Mouse (Mus musculus) kidney, postnatal 10 days (tissue): ENCODE results near the gene Nell2.
A peak's percentile ranks its signal among the peaks of the same experiment; 100 is the strongest.
"Not testable (repeated sequence)": the region's sequence is repeated elsewhere in the genome, so short reads cannot be mapped to it uniquely, and the experiment has no call there.

ENCODE experiments used
- DNase-seq: peaks from one replicate; pipeline ENCODE4 v3.0.0; 2021; ENCODE audit warnings: mixed read lengths

Gene Nell2

GRCm38 (mm10) chr15:95333229-95333628 is 195.1 kb downstream of the Nell2 start:
- no peak for DNase-seq

GRCm38 (mm10) chr15:95330926-95331325 is 197.4 kb downstream of the Nell2 start:
- DNase-seq: no peak

DNA sequence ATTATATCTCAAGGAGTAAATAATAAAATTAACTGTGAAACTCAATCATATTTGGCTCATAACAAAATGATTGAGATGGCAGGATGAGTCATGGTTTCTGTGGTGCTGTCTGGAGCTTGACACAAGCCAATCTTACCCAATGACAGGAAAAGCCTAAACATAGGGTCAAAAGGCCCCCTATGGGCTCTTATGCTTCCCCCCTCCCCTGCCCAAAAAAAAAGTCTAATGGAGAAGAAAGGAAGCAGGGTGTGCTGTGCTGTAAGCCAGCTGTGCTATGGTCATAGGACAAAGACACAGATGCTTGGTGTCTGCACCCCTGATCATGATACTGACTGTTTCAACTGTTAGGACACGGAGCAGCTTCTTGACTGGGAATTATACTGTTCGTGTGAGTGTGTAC is 205.6 kb downstream of the Nell2 start:
- no peak for DNase-seq

DNA sequence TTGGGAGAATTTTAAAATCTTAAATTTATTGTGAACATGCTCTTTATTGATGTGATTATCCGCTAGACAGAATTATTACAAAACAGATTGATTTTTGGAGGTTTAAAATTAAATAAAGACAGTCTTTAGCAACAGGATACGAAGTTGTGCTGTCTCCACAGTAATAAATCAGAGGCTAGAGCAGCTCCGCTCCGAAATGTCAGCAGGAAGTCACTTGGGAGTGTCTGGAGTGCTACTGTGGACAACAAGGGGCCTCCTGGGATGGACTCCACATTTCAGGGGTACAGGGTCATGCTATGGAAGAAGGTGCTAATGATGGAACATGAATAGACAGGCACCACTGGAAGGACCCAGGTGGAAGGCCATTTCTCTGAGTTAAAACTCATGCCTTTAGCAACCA is 211.7 kb downstream of the Nell2 start:
- no peak for DNase-seq

GRCm38 (mm10) chr15:95314808-95315145 is 213.6 kb downstream of the Nell2 start:
- no peak for DNase-seq

- peak; percentile 43 for DNase-seq
Observed at GRCm38 (mm10) chr15:95314121-95314807, 214.1 kb downstream of the Nell2 start.

DNA sequence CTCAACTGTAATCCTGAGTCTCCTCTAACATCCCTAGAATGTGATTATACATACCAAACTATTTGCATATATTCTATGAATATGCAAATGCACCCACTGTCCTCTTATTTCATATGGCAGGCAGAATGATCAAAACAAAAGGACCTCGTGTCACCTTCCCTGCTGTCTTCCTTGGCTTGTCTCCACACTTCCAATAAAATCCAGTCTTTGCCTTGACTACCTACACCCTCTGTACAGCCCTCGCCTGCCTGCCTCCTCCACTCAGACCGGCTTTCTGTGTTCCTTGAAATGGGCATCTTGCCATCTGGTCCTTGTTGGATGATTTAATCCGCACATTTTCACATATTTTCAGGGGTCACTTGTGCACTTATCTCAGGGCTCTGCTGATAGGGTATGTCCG is 215.1 kb downstream of the Nell2 start:
- DNase-seq: no peak

DNA sequence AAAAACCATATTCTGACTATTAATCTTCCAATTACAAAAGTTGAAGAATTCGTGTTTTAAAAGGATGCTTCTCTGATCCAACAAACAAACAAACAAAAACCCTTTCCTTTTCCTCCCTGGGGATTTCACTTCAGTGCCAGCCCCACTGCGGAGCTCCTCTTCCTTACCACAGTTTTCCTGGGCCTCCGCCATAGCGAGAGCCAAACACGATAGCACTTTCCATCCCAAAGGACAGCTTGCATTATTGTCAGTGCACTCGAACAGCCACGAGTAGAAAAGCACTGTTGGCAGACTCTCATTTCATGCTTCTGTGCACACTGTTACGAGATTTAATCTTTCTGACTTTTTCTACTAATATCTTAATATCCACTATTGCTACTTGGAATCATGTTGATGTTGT is 224.3 kb downstream of the Nell2 start:
- DNase-seq: no peak

DNA sequence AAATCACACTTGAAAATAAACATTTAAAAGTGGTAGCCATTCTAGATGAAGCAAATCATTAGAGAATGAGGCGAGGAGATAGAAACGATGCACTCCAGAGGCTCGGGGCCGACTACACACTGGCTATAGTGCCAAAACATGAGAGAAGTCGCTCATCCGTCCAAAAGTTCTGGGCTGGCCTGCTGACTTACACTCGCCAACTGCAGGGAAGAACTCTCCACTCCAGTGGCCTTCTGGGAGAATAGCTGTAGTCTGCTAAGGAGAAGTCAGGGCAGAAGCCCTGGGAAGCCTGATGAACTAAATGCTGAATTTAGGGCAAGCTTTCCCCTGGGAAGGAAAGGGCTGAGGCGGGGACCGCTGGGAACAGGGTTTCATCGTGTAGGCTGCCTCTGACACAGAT is 231.8 kb downstream of the Nell2 start:
- no peak for DNase-seq

DNA sequence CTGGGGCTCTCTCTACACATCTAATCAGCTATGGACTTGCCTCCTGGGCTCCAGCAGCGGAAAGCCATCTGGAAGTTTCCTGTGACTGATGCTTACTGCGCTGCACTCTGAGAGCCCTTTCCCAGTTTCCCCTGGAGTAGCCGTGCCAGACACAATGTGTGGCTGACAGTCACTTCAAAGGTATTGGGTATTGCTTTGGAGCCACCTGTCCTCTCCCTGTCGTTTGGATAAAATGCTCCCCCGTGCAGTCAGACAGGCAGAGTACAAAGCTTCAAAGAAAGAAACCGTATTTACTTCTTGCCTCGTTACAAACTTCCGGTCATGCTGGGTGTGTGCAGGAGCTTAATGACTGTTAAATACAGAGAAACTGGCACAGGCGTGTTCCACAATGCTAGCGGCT is 239.3 kb downstream of the Nell2 start:
- no peak for DNase-seq

- peak; percentile 23 for DNase-seq
Observed at GRCm38 (mm10) chr15:95285199-95285598, 243.2 kb downstream of the Nell2 start.

GRCm38 (mm10) chr15:95280986-95281385 is 247.4 kb downstream of the Nell2 start:
- DNase-seq: no peak

DNA sequence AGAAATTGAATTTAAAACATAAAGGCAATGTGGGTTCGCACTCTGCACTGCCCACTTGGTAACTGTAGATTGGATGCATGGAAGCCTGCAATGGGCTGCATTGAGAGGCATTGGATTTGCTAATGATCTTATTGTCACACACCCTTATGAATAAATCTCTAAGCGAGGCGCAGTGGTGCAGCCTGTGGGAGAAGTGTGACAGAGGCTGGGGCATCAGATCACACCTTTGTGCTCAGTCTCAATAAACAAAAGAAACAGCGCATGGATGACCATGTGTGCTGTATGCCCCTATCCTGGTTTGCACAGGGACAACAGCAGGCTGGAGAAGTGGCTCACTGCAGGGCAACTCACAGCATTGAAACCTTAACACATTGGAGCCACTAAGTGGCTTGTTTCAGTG is 250.4 kb downstream of the Nell2 start:
- no peak for DNase-seq

GRCm38 (mm10) chr15:95276556-95276955 is 251.8 kb downstream of the Nell2 start:
- DNase-seq: no peak

- no peak for DNase-seq
Observed at GRCm38 (mm10) chr15:95275553-95275952, 252.8 kb downstream of the Nell2 start.

GRCm38 (mm10) chr15:95273236-95273635 is 255.1 kb downstream of the Nell2 start:
- DNase-seq: peak; percentile 32

DNA sequence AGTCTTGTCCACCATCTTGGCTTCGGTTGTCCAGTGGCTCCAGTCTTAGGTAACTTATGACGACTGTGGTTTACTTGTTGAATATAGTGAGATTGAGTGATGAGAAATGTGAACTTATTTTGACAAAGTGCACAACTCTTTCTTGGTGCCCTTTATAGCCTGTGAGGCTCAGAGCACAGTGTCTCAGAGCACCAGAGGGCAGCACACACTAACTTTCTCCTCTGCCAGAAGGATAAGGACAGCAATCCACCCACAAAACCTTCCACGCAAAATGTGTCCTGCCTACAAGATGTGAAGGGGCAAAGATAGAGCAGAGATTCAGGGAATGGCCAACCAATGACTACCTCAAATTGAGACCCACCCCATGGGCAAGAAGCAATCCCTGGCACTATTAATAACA is 256.2 kb downstream of the Nell2 start:
- peak; percentile 44 for DNase-seq

GRCm38 (mm10) chr15:95259671-95260450 is 268.5 kb downstream of the Nell2 start:
- no peak for DNase-seq

- DNase-seq: no peak
Observed at GRCm38 (mm10) chr15:95257131-95257530, 271.2 kb downstream of the Nell2 start.

- no peak for DNase-seq
Observed at GRCm38 (mm10) chr15:95245516-95245915, 282.8 kb downstream of the Nell2 start.

- DNase-seq: no peak
Observed at GRCm38 (mm10) chr15:95243876-95244275, 284.5 kb downstream of the Nell2 start.

GRCm38 (mm10) chr15:95241161-95241560 is 287.2 kb downstream of the Nell2 start:
- DNase-seq: no peak

DNA sequence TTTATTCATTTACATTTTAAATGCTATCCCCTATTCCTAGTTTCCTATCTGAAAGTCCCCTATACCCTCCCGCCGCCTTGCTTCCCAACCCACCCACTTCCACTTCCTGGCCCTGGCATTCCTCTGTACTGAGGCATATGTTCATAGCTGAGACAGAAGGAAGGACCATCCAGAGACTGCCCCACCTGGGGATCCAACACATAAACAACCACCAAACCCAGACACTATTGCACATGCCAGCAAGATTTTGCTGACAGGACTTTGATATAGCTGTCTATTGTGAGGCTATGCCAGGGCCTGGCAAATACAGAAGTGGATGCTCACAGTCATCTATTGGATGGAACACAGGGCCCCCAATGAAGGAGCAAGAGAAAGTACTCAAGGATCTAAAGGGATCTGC is 291.3 kb downstream of the Nell2 start:
- not testable (repeated sequence) for DNase-seq

- no peak for DNase-seq
Observed at GRCm38 (mm10) chr15:95236509-95236908, 291.9 kb downstream of the Nell2 start.

GRCm38 (mm10) chr15:95231171-95231570 is 297.2 kb downstream of the Nell2 start:
- DNase-seq: no peak
